ENCODE assay signal across 8 mouse cellular contexts in genomic region chr11:95012075-95012474, GRCm38 (mm10). TPM values are rescaled to one million over a fixed set of nuclear protein-coding genes. Genes with fewer than 3 reads are reported as not detected.
A peak's percentile ranks its signal among the peaks of the same experiment; 100 is the strongest.
DNase-seq lines count a peak whose midpoint lies in the region; ATAC-seq lines count a peak whose summit lies in the region.

No protein-coding gene starts in this region.

- no peak overlapping the region for H3K4me3 ChIP-seq in lung, embryonic 15.5 days
- peak overlapping the region; percentile 72 for H3K4me3 ChIP-seq in hindbrain, embryonic 12.5 days
- peak overlapping the region; percentile 94 for H3K4me3 ChIP-seq in megakaryocyte, embryonic 14.5 days (replicated peaks)
- peak overlapping the region; percentile 81 for H3K4me3 ChIP-seq in stomach, embryonic 16.5 days (replicated peaks; ENCODE audit: low read length)

- H3K9ac ChIP-seq in lung, embryonic 15.5 days = 0 out of 2 replicates have a peak overlapping the region, but pooled peaks have one; percentile 15
- peak overlapping the region; percentile 95 for H3K9ac ChIP-seq in hindbrain, embryonic 12.5 days
- H3K9ac ChIP-seq in stomach, embryonic 16.5 days (ENCODE audit: low read length) = peak overlapping the region; percentile 61

- ATAC-seq in lung, embryonic 15.5 days (ENCODE audit: borderline replicate concordance, extremely low read depth, low FRiP score, low TSS enrichment) = no peak; the same call in 1 of the 2 replicates
- ATAC-seq in hindbrain, embryonic 12.5 days (ENCODE audit: low FRiP score) = no peak
- peak; percentile 27; the same call in 1 of the 2 replicates for ATAC-seq in stomach, embryonic 16.5 days (ENCODE audit: insufficient read depth, low FRiP score)

- peaks cover 30% of the 10 kb centered on the region for H3K4me1 ChIP-seq in lung, embryonic 15.5 days
- peaks cover 69% of the 10 kb centered on the region for H3K4me1 ChIP-seq in hindbrain, embryonic 12.5 days
- peaks cover 81% of the 10 kb centered on the region for H3K4me1 ChIP-seq in megakaryocyte, embryonic 14.5 days
- peaks cover 46% of the 10 kb centered on the region for H3K4me1 ChIP-seq in stomach, embryonic 16.5 days (ENCODE audit: control insufficient read depth, insufficient read depth, low read length)

- no peak for DNase-seq in lung, adult 18-20 months
- DNase-seq in thymus, postnatal 36 days = no peak
- DNase-seq in frontal cortex, postnatal 14 days (ENCODE audit: low spot score in 2 of 2) = no peak
- DNase-seq in ovary, postnatal 14 days (ENCODE audit: low spot score) = no peak

- H3K27me3 ChIP-seq in lung, embryonic 15.5 days = no peaks in the 10 kb centered on the region
- H3K27me3 ChIP-seq in hindbrain, embryonic 12.5 days = no peaks in the 10 kb centered on the region
- H3K27me3 ChIP-seq in megakaryocyte, embryonic 14.5 days (replicated peaks) = no peaks in the 10 kb centered on the region
- H3K27me3 ChIP-seq in stomach, embryonic 16.5 days (ENCODE audit: control insufficient read depth, insufficient read depth, low read length) = no peaks in the 10 kb centered on the region

- H3K9me3 ChIP-seq in lung, embryonic 15.5 days = no peaks in the 10 kb centered on the region
- no peaks in the 10 kb centered on the region for H3K9me3 ChIP-seq in hindbrain, embryonic 12.5 days (replicated peaks)
- no peaks in the 10 kb centered on the region for H3K9me3 ChIP-seq in megakaryocyte, embryonic 14.5 days
- H3K9me3 ChIP-seq in stomach, embryonic 16.5 days (replicated peaks; ENCODE audit: control insufficient read depth, low read length) = no peaks in the 10 kb centered on the region

- H3K36me3 ChIP-seq in lung, embryonic 15.5 days = 0 out of 2 replicates have a peak, but pooled peaks cover 2% of the 10 kb centered on the region
- H3K36me3 ChIP-seq in hindbrain, embryonic 12.5 days = peaks cover 30% of the 10 kb centered on the region
- H3K36me3 ChIP-seq in megakaryocyte, embryonic 14.5 days (replicated peaks; ENCODE audit: low read length) = peaks cover 65% of the 10 kb centered on the region
- no peaks in the 10 kb centered on the region for H3K36me3 ChIP-seq in stomach, embryonic 16.5 days (ENCODE audit: control insufficient read depth, insufficient read depth, low read length)

- peak overlapping the region; percentile 96; the same call in 1 of the 2 replicates for H3K4me2 ChIP-seq in lung, embryonic 15.5 days
- peak overlapping the region; percentile 77 for H3K4me2 ChIP-seq in hindbrain, embryonic 12.5 days (replicated peaks)
- peak overlapping the region; percentile 79 for H3K4me2 ChIP-seq in stomach, embryonic 16.5 days (ENCODE audit: low read depth, low read length)

- 37% methylated on average over 3 of the region's 3 CpGs for WGBS in lung, embryonic 15.5 days
- 55% methylated on average over 3 of the region's 3 CpGs for WGBS in hindbrain, embryonic 12.5 days
- WGBS in stomach, embryonic 16.5 days = 37% methylated on average over 3 of the region's 3 CpGs

- H3K27ac ChIP-seq in lung, embryonic 15.5 days = no peak overlapping the region
- peak overlapping the region; percentile 98 for H3K27ac ChIP-seq in hindbrain, embryonic 12.5 days
- H3K27ac ChIP-seq in stomach, embryonic 16.5 days (ENCODE audit: low read length) = peak overlapping the region; percentile 32

RNA-seq across cellular contexts. Expression of gene Samd14, which starts 2.4 kb away (rescaled TPM):
- polyA plus RNA-seq in lung, embryonic 15.5 days (2015; fragmentation: Nextera tagmentation; extraction: Ambion mirVana) = 17.1 and 17.4 TPM in 2 replicates
- 94.6 and 106 TPM in 2 replicates for polyA plus RNA-seq in hindbrain, embryonic 12.5 days (2016; fragmentation: Nextera tagmentation; extraction: Ambion mirVana)
- 775 and 2,394 TPM in 2 replicates for polyA plus RNA-seq in megakaryocyte, embryonic 14.5 days (2012; ENCODE audit: insufficient read depth, low replicate concordance)
- polyA plus RNA-seq in stomach, embryonic 16.5 days (2015; fragmentation: Nextera tagmentation; extraction: Ambion mirVana) = 14.7 and 15.9 TPM in 2 replicates

RNA-seq across cellular contexts. Expression of gene Ppp1r9b, which starts 21.2 kb away (rescaled TPM):
- 8.8 and 9.3 TPM in 2 replicates for polyA plus RNA-seq in lung, embryonic 15.5 days (2015; fragmentation: Nextera tagmentation; extraction: Ambion mirVana)
- 16.8 and 18.5 TPM in 2 replicates for polyA plus RNA-seq in hindbrain, embryonic 12.5 days (2016; fragmentation: Nextera tagmentation; extraction: Ambion mirVana)
- polyA plus RNA-seq in megakaryocyte, embryonic 14.5 days (2012; ENCODE audit: insufficient read depth, low replicate concordance) = 211 and 280 TPM in 2 replicates
- polyA plus RNA-seq in stomach, embryonic 16.5 days (2015; fragmentation: Nextera tagmentation; extraction: Ambion mirVana) = 6.6 and 8.0 TPM in 2 replicates

RNA-seq across cellular contexts. Expression of gene Pdk2, which starts 29.1 kb away (rescaled TPM):
- polyA plus RNA-seq in lung, embryonic 15.5 days (2015; fragmentation: Nextera tagmentation; extraction: Ambion mirVana) = 27.8 and 30.9 TPM in 2 replicates
- polyA plus RNA-seq in hindbrain, embryonic 12.5 days (2016; fragmentation: Nextera tagmentation; extraction: Ambion mirVana) = 22.5 and 25.6 TPM in 2 replicates
- polyA plus RNA-seq in megakaryocyte, embryonic 14.5 days (2012; ENCODE audit: insufficient read depth, low replicate concordance) = 35.1 and 38.6 TPM in 2 replicates
- polyA plus RNA-seq in stomach, embryonic 16.5 days (2015; fragmentation: Nextera tagmentation; extraction: Ambion mirVana) = 37.9 and 39.3 TPM in 2 replicates

RNA-seq across cellular contexts. Expression of gene Sgca, which starts 35.9 kb away (rescaled TPM):
- 0.69 and 0.96 TPM in 2 replicates for polyA plus RNA-seq in lung, embryonic 15.5 days (2015; fragmentation: Nextera tagmentation; extraction: Ambion mirVana)
- 0.43 and 1.5 TPM in 2 replicates for polyA plus RNA-seq in hindbrain, embryonic 12.5 days (2016; fragmentation: Nextera tagmentation; extraction: Ambion mirVana)
- polyA plus RNA-seq in megakaryocyte, embryonic 14.5 days (2012; ENCODE audit: insufficient read depth, low replicate concordance) = 0.51 TPM in 1 of 2 replicates, not detected in the other
- 0.41 and 3.2 TPM in 2 replicates for polyA plus RNA-seq in stomach, embryonic 16.5 days (2015; fragmentation: Nextera tagmentation; extraction: Ambion mirVana)

RNA-seq across cellular contexts. Expression of gene Hils1, which starts 44.7 kb away (rescaled TPM):
- not detected in 2 replicates for polyA plus RNA-seq in lung, embryonic 15.5 days (2015; fragmentation: Nextera tagmentation; extraction: Ambion mirVana)
- not detected in 2 replicates for polyA plus RNA-seq in hindbrain, embryonic 12.5 days (2016; fragmentation: Nextera tagmentation; extraction: Ambion mirVana)
- not detected in 2 replicates for polyA plus RNA-seq in megakaryocyte, embryonic 14.5 days (2012; ENCODE audit: insufficient read depth, low replicate concordance)
- not detected in 2 replicates for polyA plus RNA-seq in stomach, embryonic 16.5 days (2015; fragmentation: Nextera tagmentation; extraction: Ambion mirVana)

Comparison
In these comparisons a context has a peak if more than half of its experiments do, and no peak if none do; other contexts are left out.
1. H3K9ac ChIP-seq: peak in every context shown above with its lines; median percentile 95 in hindbrain, embryonic 12.5 days; 61 in stomach, embryonic 16.5 days; 15 in lung, embryonic 15.5 days.
2. RNA of gene Ppp1r9b, which starts 21.2 kb away (polyA plus RNA-seq): 211 to 280 TPM in megakaryocyte, embryonic 14.5 days; 16.8 to 18.5 TPM in hindbrain, embryonic 12.5 days, 8.8 to 9.3 TPM in lung, embryonic 15.5 days and 6.6 to 8.0 TPM in stomach, embryonic 16.5 days; every median in the first group is over 10 times any median in the second.
3. Peak in every context shown above with its lines, with median percentiles within 50 percentile points of each other: H3K4me2 ChIP-seq.